Mouse (Mus musculus) hindbrain, embryonic 11.5 days (tissue): ENCODE data around the gene Gatc. TPM values are rescaled to one million over a fixed set of nuclear protein-coding genes. Genes with fewer than 3 reads are reported as not detected.

ENCODE experiments used
- polyA plus RNA-seq: library from polyadenylated mRNA; unstranded; fragments of >200 nt; fragmentation: Nextera tagmentation; extraction: Ambion mirVana; gene quantifications from 2 replicates; pipeline ENCODE4 v1.2.1, GENCODE M21; 2014

Gene Gatc
- polyA plus RNA-seq, 1 experiment from 2014 or later = 51.2 TPM

Other genes starting within 250 kb of the Gatc start
- 24.9 and 34.4 TPM in 2 replicates for gene Gm10401, start 242.9 kb downstream of the Gatc start, polyA plus RNA-seq
- 22.9 and 30.8 TPM in 2 replicates for gene Acads, start 221.8 kb downstream of the Gatc start, polyA plus RNA-seq
- gene Unc119b, start 206.2 kb downstream of the Gatc start, polyA plus RNA-seq = 46.8 and 57.2 TPM in 2 replicates
- 41.2 and 44.1 TPM in 2 replicates for gene Mlec, start 183.0 kb downstream of the Gatc start, polyA plus RNA-seq
- gene Cabp1, start 146.8 kb downstream of the Gatc start, polyA plus RNA-seq = 5.0 and 7.6 TPM in 2 replicates
- 104 and 106 TPM in 2 replicates for gene Pop5, start 105.3 kb downstream of the Gatc start, polyA plus RNA-seq
- gene Rnf10, start 68.3 kb downstream of the Gatc start, polyA plus RNA-seq = 65.9 and 87.5 TPM in 2 replicates
- gene Coq5, start 61.5 kb downstream of the Gatc start, polyA plus RNA-seq = 52.6 and 55.5 TPM in 2 replicates
- gene Dynll1, start 40.2 kb downstream of the Gatc start, polyA plus RNA-seq = 1,538 and 1,558 TPM in 2 replicates
- gene Srsf9, start 14.0 kb downstream of the Gatc start, polyA plus RNA-seq = 305 and 320 TPM in 2 replicates
- gene Triap1, start within 50 bp of the Gatc start, polyA plus RNA-seq = 56.8 and 60.0 TPM in 2 replicates
- 811 and 829 TPM in 2 replicates for gene Cox6a1, start 7.8 kb upstream of the Gatc start, polyA plus RNA-seq
- gene Msi1, start 88.4 kb upstream of the Gatc start, polyA plus RNA-seq = 136 and 141 TPM in 2 replicates
- 0.56 and 1.1 TPM in 2 replicates for gene Pla2g1b, start 125.1 kb upstream of the Gatc start, polyA plus RNA-seq
- gene Sirt4, start 143.5 kb upstream of the Gatc start, polyA plus RNA-seq = 21.3 and 23.1 TPM in 2 replicates
- gene Pxn, start 165.5 kb upstream of the Gatc start, polyA plus RNA-seq = 9.0 and 10.1 TPM in 2 replicates
- gene Rplp0, start 218.3 kb upstream of the Gatc start, polyA plus RNA-seq = 1,244 and 1,247 TPM in 2 replicates
- gene Gcn1l1, start 224.1 kb upstream of the Gatc start, polyA plus RNA-seq = 31.8 and 39.4 TPM in 2 replicates